Mouse (Mus musculus) embryonic fibroblast, embryonic 13.5 days (primary cell): Measurements from ENCODE around the gene Papola. TPM values are rescaled to one million over a fixed set of nuclear protein-coding genes. Genes with fewer than 3 reads are reported as not detected.

Experiments
- H3K27ac ChIP-seq: 2 replicates; pipeline ENCODE4 v1.5.1; 2012; ENCODE audit warnings: low read length, control low read depth, inconsistent platforms; ENCODE audit not compliant: insufficient read depth
- H3K4me1 ChIP-seq: 2 replicates; pipeline ENCODE4 v1.6.1; 2011; ENCODE audit warnings: low read length; ENCODE audit not compliant: control insufficient read depth, insufficient read depth
- H3K4me3 ChIP-seq: 2 replicates; pipeline ENCODE4 v1.5.1; 2011; ENCODE audit warnings: mild to moderate bottlenecking, control low read depth, low read length; ENCODE audit not compliant: insufficient read depth
- CTCF ChIP-seq: IDR thresholded peaks from 2 replicates; pipeline ENCODE4 v1.5.1; 2011; ENCODE audit warnings: mild to moderate bottlenecking, control low read depth, low read length, moderate library complexity, borderline replicate concordance; ENCODE audit not compliant: insufficient read depth
- POLR2A ChIP-seq: IDR thresholded peaks from 2 replicates; pipeline ENCODE4 v1.6.1; 2011; ENCODE audit warnings: low read depth, mild to moderate bottlenecking, control low read depth, low read length, moderate library complexity
- polyA plus RNA-seq: library from polyadenylated mRNA; stranded (reverse); fragments of >200 nt; gene quantifications from 2 replicates; pipeline ENCODE4 v1.2.4, GENCODE M21; 2011; ENCODE audit warnings: low read depth; ENCODE audit not compliant: missing spikeins, insufficient read length

Gene Papola
- polyA plus RNA-seq, 1 experiment: 214 TPM

- no peak overlapping the region for H3K27ac ChIP-seq
- H3K4me1 ChIP-seq: no peaks in the 10 kb centered on the region
- TF ChIP-seq POLR2A: no peak
- TF ChIP-seq CTCF: no peak
- no peak overlapping the region for H3K4me3 ChIP-seq
Observed at GRCm38 (mm10) chr12:105798001-105798400, 13.5 kb downstream of the Papola start.

GRCm38 (mm10) chr12:105805790-105806189 is 21.3 kb downstream of the Papola start:
- no peak for TF ChIP-seq CTCF
- no peak for TF ChIP-seq POLR2A
- Histone ChIP-seq H3K4me1 (no peaks in the 10 kb centered on the region; the same call in 1 of the 2 replicates), H3K27ac (no peak overlapping the region), H3K4me3 (no peak overlapping the region)

DNA sequence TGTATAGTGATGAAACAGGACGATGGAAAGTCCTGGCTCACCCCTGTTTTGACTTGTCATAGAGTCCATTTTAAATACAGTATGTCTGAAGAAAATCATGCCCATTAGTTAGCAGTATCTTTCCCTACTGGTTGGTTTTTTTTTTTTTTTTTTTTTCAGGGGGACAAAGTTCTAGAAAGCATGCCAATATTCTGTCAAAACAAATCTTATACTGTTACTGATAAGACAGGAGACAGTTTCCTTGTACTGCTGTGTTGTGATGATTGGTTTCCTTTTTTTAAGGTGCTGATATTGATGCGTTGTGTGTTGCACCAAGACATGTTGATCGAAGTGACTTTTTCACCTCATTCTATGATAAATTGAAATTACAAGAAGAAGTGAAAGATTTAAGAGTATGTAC is 21.7 kb downstream of the Papola start:
- Histone ChIP-seq H3K27ac (no peak overlapping the region), H3K4me3 (no peak overlapping the region), H3K4me1 (no peaks in the 10 kb centered on the region; the same call in 1 of the 2 replicates)
- TF ChIP-seq CTCF (no peak), POLR2A (no peak)

GRCm38 (mm10) chr12:105807416-105807815 is 22.9 kb downstream of the Papola start:
- Histone ChIP-seq H3K4me1 (peaks cover 4% of the 10 kb centered on the region; the same call in 1 of the 2 replicates), H3K4me3 (no peak overlapping the region), H3K27ac (no peak overlapping the region)
- no peak for TF ChIP-seq POLR2A
- no peak for TF ChIP-seq CTCF

DNA sequence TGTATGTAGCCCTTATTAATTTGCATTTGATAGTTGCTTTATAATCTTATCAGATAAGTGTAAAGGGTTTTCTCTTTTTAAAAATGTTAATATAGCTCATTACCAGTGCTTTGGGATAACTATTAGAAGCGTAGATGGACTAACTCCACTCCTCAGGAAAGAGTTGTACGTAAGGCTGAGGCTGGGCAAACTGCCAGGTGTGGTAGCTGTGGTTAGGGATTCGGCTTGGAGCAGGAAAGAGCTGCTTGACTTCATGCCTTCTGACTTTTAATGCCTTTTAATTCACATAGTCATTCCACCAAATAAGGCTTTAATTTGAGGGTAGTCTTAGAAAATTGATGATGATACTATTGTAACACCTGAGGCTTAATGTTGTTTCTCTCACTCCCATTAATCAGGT is 24.5 kb downstream of the Papola start:
- Histone ChIP-seq H3K4me3 (no peak overlapping the region), H3K27ac (no peak overlapping the region), H3K4me1 (peaks cover 12% of the 10 kb centered on the region)
- TF ChIP-seq CTCF (no peak), POLR2A (no peak)

DNA sequence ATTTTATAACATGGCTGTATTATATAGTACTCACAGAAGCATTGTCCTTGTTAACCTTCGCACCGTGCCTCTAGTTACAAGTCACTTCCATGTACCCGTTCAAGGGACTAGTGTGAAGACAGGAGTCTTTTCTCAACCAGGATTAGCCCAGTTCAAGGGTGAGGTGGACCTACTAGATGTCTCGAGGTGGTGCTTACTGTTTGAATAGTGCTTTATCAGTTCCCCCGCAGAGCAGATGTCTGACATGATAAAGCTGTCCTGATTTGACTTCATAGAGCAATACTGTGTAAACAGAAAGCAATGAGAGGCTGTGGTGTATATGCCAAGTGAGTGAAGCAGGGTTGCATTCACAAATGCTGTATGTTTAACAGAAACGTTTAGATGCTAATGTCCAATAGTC is 26.1 kb downstream of the Papola start:
- H3K4me1 ChIP-seq: peaks cover 16% of the 10 kb centered on the region
- TF ChIP-seq POLR2A (no peak), CTCF (no peak)
- no peak overlapping the region for H3K4me3 ChIP-seq
- no peak overlapping the region for H3K27ac ChIP-seq

DNA sequence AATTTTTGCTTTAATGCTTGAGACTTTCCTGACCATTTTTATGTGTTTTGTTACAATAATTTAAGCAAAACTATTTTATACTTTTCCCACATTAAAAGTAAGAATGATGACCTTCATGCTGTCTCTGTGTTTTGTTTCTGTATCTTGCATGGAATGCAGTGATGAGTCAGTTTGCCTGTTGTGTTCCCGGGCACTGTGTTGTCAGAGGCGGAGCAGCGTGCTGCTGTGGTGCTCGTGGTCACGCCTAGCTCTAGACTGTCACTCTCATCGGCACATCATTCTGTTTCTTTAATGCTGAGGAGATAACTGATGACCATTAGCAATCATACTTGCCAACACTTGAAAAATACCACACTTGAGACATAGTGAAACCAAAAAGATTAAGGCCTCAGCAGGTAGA is 29.5 kb downstream of the Papola start:
- peaks cover 16% of the 10 kb centered on the region for H3K4me1 ChIP-seq
- no peak overlapping the region for H3K27ac ChIP-seq
- no peak overlapping the region for H3K4me3 ChIP-seq
- no peak for TF ChIP-seq CTCF
- no peak for TF ChIP-seq POLR2A

GRCm38 (mm10) chr12:105823472-105823871 is 39.0 kb downstream of the Papola start:
- TF ChIP-seq CTCF: no peak
- TF ChIP-seq POLR2A: no peak
- no peak overlapping the region for H3K27ac ChIP-seq
- no peak overlapping the region for H3K4me3 ChIP-seq
- H3K4me1 ChIP-seq: no peaks in the 10 kb centered on the region

DNA sequence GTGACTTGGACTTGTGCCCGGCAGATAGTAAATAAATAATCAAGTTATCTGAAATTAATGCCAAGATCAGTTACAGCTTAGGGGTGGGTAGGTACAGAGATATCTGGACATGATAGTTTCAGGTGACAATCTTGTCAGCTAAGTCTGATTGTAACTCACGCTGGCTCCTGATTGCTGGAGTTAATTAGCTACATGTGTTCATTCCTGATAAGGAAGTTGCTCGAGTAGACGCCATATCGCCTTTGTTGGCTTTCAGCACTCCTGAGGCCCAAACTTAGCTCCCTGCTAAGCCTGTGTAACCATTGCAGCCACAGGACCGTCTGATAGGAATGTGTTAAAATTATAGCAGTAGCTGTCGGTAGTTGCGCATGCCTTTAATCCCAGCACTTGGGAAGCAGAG is 40.2 kb downstream of the Papola start:
- no peak overlapping the region for H3K27ac ChIP-seq
- TF ChIP-seq CTCF: no peak
- no peak for TF ChIP-seq POLR2A
- no peak overlapping the region for H3K4me3 ChIP-seq
- no peaks in the 10 kb centered on the region for H3K4me1 ChIP-seq

DNA sequence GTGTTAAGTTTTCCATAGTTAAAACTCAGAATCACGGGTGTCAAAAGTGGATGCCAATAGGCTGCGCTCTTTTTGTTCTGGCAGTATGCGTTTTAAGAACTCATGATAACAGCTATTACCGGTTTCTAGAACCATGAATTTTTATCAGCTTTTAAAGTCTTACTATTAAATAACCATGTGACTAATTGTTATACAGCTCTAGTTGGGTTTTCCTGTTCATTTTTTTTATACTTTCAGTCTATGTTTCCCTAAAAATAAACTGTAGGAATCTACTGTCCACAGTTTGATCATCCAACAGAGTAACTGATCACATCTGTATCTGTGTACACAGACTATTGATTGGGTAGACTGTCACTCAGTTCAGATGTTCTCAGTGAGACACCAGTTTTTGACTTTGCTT is 40.8 kb downstream of the Papola start:
- Histone ChIP-seq H3K4me3 (no peak overlapping the region), H3K4me1 (no peaks in the 10 kb centered on the region), H3K27ac (no peak overlapping the region)
- TF ChIP-seq POLR2A (no peak), CTCF (no peak)

DNA sequence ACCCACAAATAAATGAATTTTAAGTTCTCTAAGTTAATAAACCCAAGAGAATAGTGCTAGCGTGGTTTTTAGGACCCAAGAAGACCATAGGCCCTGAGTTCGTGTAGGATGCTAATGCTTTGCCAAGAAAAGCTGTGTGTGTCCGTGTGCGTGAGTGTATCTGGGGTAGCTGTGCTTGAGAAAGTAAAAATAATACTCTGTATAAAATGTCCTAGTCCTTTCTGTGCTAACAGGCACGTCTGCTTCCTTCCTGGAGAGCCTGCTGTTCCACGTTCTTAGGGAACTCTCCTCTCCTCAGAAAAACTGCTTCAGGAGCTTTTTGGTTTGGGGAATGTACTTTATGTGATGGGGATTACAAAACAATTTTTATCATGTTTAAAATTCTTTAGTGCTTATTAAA is 48.0 kb downstream of the Papola start:
- no peak overlapping the region for H3K4me3 ChIP-seq
- H3K27ac ChIP-seq: no peak overlapping the region
- no peaks in the 10 kb centered on the region for H3K4me1 ChIP-seq
- TF ChIP-seq CTCF (no peak), POLR2A (no peak)
